Mouse (Mus musculus) gastrocnemius, postnatal 25 days (tissue): Measurements from ENCODE around the gene Tmem164. TPM values are rescaled to one million over a fixed set of nuclear protein-coding genes. Genes with fewer than 3 reads are reported as not detected.
A peak's percentile ranks its signal among the peaks of the same experiment; 100 is the strongest.

ENCODE experiments used
- DNase-seq: peaks from one replicate; pipeline ENCODE4 v3.0.0; 2022
- total RNA-seq, 2 experiments: library from RNA; stranded (reverse); gene quantifications; 1 replicate in 1 of 2; 2 replicates in 1 of 2; pipeline ENCODE4 v1.2.3; 2021

The Tmem164 gene
- total RNA-seq, 2 experiments from 2014 or later: 2.8 to 4.0 TPM

DNA sequence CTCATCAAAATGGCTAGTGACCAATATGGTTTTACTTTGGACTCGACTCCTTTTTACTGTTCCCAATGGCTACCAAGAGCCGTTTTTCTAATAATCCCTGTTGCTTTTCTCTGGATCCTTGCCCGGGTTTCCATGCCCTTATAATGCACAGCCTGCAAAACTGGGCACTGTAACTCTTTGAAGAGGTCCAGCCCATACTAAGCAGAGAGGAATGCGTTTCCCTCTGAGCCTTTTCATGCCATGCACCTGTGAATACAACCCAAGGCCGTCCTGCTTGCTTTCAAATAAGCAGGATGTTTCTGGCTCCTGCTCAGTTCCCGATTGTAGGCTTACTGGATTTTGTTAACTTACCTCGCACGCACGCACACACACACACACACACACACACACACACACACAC lies 7.3 kb downstream of the Tmem164 start:
- DNase-seq: no peak

- DNase-seq: no peak
Observed at GRCm38 (mm10) chrX:142693256-142693655, 12.1 kb downstream of the Tmem164 start.

GRCm38 (mm10) chrX:142694338-142694737 lies 13.1 kb downstream of the Tmem164 start:
- no peak for DNase-seq

DNA sequence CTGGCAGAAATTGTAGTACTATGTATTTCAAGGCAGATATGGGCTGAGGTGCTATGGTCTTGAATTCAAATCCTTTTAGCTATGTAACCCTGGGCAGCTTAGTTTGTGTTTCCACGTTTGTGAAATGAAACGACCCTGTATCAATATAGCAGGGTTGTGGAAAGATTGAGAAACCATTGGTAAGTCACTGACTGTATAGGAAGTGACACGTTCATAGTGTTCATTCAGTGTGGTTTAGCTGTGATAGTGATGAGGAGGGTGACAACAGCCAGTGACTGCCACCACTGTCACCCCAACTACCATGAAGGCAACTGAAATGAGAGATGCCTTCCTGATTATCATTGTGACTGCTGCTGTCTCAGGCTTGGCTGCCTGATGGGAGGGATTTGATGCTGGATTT lies 13.7 kb downstream of the Tmem164 start:
- no peak for DNase-seq

- DNase-seq: no peak
Observed at GRCm38 (mm10) chrX:142696789-142697188, 15.6 kb downstream of the Tmem164 start.

- DNase-seq: no peak
Observed at GRCm38 (mm10) chrX:142697545-142698204, 16.5 kb downstream of the Tmem164 start.

GRCm38 (mm10) chrX:142698212-142698611 lies 17.0 kb downstream of the Tmem164 start:
- DNase-seq: no peak

DNA sequence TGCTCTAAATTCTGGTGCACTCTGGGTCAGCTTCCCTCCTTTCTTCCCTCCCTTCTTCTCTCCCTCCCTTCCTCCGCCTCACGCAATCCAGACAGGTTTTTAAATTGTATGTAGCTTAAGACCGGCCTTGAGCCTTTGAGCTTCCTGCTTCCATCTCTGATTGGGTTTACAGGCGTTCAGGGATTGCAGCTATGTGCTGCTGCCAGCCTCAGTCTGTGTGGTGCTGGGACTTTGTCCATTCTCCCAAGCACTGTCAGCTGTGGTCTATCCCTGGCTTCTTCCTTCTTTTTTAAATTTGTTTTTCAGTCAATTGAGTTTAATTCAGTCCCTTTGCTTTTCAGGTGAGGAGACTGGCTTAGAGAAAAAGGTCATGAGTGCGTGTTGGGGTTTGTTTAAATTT lies 20.9 kb downstream of the Tmem164 start:
- no peak for DNase-seq

DNA sequence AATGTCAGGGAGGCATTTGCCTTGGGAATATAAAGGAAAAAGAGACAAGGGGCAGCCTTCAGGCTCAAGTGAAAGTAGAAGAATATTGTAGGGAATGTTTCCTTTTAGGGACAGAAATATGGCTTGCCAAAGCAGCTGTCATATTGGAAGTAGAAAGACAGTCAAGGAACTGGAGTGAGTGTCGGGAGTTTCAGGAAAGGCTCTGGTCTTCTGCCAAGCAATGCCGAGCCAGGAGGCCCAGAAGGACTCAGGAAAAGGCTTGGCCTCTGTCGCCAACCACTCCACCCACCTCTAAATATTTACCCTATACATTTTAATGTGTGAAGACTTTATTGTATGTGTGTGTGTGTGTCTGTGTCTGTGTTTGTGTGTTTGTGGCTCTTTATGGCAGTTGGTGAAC lies 21.4 kb downstream of the Tmem164 start:
- DNase-seq: no peak

- DNase-seq: no peak
Observed at GRCm38 (mm10) chrX:142703953-142704352, 22.7 kb downstream of the Tmem164 start.

DNA sequence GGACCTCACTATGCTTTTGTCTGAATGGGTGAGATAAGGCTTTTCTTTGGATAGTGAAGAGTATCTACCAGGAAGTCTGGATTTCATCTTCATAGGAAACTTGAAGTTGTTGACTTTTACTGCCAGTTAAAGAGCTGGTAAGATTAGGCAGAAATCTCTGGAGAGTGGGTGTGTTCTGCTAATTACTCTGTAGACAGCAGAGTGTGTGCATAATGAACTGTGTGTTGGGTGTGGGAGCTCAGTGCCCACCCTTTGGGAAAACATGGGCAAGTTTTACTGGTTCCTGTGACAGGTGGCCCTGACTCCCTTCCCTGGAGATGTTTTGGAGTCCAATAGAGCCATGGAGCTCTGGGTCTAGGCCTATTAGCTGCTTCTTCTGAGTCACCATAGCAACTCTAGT lies 27.1 kb downstream of the Tmem164 start:
- no peak for DNase-seq

DNA sequence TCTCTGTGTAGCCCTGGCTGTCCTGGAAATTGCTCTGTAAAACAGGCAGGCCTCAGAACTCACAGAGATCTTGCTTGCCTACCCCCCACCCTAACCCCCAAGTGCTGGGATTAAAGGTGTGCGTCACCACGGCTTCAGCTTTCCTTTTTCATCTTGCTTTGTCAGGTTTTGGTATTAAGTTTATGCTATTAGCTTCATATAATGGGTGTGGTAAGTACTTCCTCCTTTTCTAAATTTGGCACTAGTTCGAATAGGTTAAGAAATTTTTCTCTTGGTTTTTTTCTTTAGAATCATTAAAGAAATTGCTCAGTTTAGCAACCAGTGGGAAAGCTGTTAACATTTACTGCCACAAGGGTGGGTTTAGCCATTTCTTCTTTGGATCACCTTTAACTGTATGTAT lies 34.8 kb downstream of the Tmem164 start:
- DNase-seq: no peak

GRCm38 (mm10) chrX:142717958-142718478 lies 36.8 kb downstream of the Tmem164 start:
- DNase-seq: no peak

GRCm38 (mm10) chrX:142718759-142719158 lies 37.6 kb downstream of the Tmem164 start:
- DNase-seq: no peak

- DNase-seq: no peak
Observed at GRCm38 (mm10) chrX:142721897-142722296, 40.7 kb downstream of the Tmem164 start.

GRCm38 (mm10) chrX:142724203-142724602 lies 43.0 kb downstream of the Tmem164 start:
- no peak for DNase-seq

DNA sequence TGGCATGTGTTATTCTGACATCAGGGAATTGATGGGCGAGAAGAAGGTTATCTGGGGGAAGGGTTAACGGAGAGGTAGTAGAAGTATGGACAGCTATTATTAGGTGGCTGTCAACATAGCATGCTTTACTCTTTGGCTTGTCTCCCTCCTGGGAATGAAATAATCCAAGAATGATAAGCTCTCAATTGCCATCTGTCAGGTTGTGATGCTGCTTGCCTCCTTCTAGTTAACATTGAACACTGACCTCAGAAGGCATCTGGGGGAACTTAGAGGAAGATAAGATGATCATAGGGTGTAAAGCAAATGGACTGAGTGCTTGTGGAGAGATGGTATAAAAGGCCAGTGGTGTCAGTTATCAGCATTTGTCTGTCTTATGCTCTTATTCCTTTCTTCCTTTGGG lies 44.4 kb downstream of the Tmem164 start:
- no peak for DNase-seq

DNA sequence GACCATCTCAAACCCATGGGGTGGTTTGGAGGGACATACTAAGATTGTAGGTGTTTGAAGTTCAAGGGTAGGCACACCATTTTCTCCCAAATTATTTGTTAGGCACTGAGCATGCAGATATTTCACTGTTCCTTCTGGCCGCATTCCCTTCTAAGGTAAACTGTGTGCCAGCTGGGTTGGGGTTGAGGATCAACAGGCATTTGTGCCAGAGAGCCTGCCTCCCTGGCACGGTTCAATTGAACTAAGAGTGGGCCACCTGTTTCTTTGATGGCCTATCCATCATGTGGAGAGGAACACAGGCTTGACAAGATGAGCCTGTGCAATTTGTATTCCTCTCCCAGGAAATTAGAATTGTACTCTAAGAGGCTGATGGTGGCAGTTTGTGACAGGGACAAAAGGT lies 45.1 kb downstream of the Tmem164 start:
- DNase-seq: no peak

DNA sequence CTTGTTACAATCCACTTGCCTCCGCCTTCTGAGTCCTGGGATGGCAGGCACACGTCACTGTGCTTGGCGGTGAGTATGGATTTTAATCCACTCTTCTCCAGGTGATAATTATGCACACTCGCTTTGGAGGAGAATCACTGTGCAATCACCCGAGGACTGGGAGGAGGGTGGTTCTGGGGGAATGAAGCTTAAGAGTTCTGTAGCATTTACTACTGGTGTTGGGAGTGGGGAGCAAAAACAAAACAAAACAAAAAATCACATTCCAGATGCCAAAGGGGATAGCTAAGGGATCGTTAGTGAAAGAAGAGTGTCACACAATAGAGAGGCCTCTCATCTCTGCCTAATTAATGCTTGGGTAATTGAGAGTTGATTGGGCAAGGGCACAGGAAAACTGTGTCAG lies 46.6 kb downstream of the Tmem164 start:
- DNase-seq: no peak

DNA sequence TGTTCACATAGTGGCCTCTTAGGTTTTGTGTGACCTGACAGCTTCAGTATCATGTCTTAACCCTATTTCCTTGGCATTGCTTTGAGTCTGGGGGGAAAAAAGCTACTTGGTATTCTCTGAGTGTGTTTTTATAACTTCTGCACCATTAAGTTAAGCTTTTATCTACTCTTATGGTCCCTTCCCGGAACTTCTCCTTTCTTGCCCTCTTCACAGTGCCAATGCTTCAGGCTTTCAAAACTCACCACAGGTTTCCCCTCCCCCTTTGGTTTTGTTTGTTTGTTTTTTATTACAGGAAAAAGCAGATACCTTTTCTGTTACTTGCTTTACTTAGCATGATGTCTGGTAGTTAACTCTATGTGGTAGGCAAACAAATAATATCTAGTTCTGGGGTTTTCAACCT lies 47.8 kb downstream of the Tmem164 start:
- no peak for DNase-seq

GRCm38 (mm10) chrX:142729482-142729881 lies 48.3 kb downstream of the Tmem164 start:
- DNase-seq: no peak

DNA sequence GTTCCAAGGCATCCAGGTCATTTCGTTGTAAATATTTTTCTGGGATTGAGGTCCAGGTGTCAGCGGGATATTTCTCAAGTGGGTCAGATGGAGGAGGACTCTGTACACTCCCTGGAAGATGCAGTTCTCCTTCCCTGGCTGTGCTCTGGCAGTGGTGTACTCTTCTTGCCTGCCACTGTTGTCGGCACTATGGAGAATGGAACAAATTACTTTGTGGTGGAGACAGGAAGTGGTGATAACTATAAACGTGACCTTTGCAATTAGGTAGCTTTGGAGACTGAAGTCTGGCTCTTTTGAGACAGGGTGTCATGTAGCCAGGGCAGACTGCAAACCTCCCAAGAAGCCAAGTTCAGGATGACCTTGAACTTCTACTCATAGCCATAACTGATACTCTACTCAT lies 55.9 kb downstream of the Tmem164 start:
- DNase-seq: no peak

- DNase-seq: peak; percentile 29
Observed at GRCm38 (mm10) chrX:142737719-142738118, 56.5 kb downstream of the Tmem164 start.

DNA sequence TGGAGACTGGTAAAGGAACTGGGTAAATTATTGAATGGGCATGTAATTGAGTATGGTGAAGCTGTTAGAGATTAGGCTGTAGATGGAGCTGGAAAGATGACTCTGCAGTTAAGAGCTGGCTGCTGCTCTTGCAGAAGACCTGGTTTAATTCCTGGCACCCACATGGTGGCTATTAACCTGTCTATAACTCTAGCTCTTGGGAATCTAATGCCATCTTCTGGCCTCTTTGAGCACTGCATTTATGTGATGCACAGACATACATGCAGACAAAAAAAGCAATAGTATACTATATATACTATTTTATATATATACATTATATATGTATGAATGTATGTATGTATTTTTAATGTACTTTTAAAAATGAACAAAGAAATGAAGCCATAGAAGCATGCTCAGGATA lies 66.2 kb downstream of the Tmem164 start:
- no peak for DNase-seq

GRCm38 (mm10) chrX:142748574-142748973 lies 67.4 kb downstream of the Tmem164 start:
- no peak for DNase-seq
